8 mouse cellular contexts compared by ENCODE assay signal in the genomic region with DNA sequence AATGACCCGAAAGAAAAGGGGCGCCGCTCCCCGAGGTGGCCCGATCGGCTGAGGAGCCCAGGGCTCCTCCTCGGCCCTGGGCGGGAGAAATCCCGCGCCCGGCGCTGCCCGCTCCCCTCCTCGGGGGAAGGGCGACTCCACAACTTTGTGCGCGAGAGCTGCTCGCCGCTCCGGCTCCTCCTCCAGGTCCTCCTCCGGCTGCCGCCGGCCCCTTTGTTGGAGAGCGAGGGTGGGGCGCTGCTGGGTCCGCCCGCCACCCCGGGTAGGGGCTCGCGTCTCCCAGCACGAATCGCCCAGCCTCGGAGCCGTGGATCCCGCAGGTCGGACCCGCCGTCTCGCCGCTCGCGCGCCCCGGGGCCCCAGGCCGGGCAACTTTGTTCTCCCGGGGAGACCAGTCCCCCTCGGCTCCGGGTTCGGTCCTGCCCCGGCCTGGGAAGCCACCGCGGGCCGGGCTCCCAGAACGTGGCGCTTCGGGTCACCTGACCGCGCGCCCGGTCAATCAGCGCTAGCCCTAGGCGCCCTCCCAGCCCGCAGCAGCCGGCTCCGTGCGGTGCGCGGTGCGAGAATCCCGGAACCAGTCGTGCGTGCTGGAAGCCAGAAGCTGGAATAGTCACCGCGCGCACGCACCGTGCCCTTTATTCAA. TPM values are rescaled to one million over a fixed set of nuclear protein-coding genes. Genes with fewer than 3 reads are reported as not detected.
DNase-seq lines count a peak whose midpoint lies in the region; ATAC-seq and TF ChIP-seq lines count a peak whose summit lies in the region.

TSS of gene Utrn (minus strand) at position 337 of the 643 bp plus-strand sequence.

- under 1% methylated on average over 67 of the region's 77 CpGs for WGBS in intestine, postnatal 0 days
- WGBS in limb, embryonic 15.5 days, result under 1% methylated on average over 70 of the region's 77 CpGs
- under 1% methylated on average over 70 of the region's 77 CpGs for WGBS in midbrain, postnatal 0 days

- TF ChIP-seq CTCF in intestine, postnatal 0 days (IDR thresholded peaks at IDR 0.05; ENCODE audit: low read depth), result no peak
- no peak for TF ChIP-seq CTCF in midbrain, postnatal 0 days (IDR thresholded peaks at IDR 0.05)

- ATAC-seq in intestine, postnatal 0 days, result peak; percentile 86
- ATAC-seq in limb, embryonic 15.5 days (ENCODE audit: insufficient number of reproducible peaks, low FRiP score, low TSS enrichment, low read depth), result peak; percentile 89
- peak; percentile 86 for ATAC-seq in midbrain, postnatal 0 days (ENCODE audit: low FRiP score)

- H3K4me2 ChIP-seq in intestine, postnatal 0 days (replicated peaks; ENCODE audit: low read depth), result peak within 1 kb of the TSS; percentile 82
- H3K4me2 ChIP-seq in limb, embryonic 15.5 days, result peak within 1 kb of the TSS; percentile 88
- peak within 1 kb of the TSS; percentile 97 for H3K4me2 ChIP-seq in midbrain, postnatal 0 days (ENCODE audit: low read depth, low read length, poor library complexity, severe bottlenecking)

- peak within 1 kb of the TSS; percentile 77 for H3K4me3 ChIP-seq in intestine, postnatal 0 days (ENCODE audit: low read depth, low read length)
- peak within 1 kb of the TSS; percentile 75 for H3K4me3 ChIP-seq in limb, embryonic 15.5 days
- H3K4me3 ChIP-seq in midbrain, postnatal 0 days (ENCODE audit: low read depth, low read length), result peak within 1 kb of the TSS; percentile 83

- no peaks in the 10 kb centered on the region for H3K36me3 ChIP-seq in intestine, postnatal 0 days (ENCODE audit: control insufficient read depth, insufficient read depth)
- no peaks in the 10 kb centered on the region for H3K36me3 ChIP-seq in limb, embryonic 15.5 days
- no peaks in the 10 kb centered on the region for H3K36me3 ChIP-seq in midbrain, postnatal 0 days (ENCODE audit: insufficient read depth, low read length)

- no peaks in the 10 kb centered on the region for H3K9me3 ChIP-seq in intestine, postnatal 0 days (ENCODE audit: control insufficient read depth)
- no peaks in the 10 kb centered on the region for H3K9me3 ChIP-seq in limb, embryonic 15.5 days
- H3K9me3 ChIP-seq in midbrain, postnatal 0 days (ENCODE audit: low read length), result no peaks in the 10 kb centered on the region

- H3K4me1 ChIP-seq in intestine, postnatal 0 days (replicated peaks; ENCODE audit: control insufficient read depth, insufficient read depth, low read length), result peaks cover 5% of the 10 kb centered on the region
- peaks cover 14% of the 10 kb centered on the region for H3K4me1 ChIP-seq in limb, embryonic 15.5 days
- peaks cover 11% of the 10 kb centered on the region; the same call in 1 of the 2 replicates for H3K4me1 ChIP-seq in midbrain, postnatal 0 days (ENCODE audit: insufficient read depth, low read length)

- H3K27ac ChIP-seq in intestine, postnatal 0 days (ENCODE audit: low read depth, low read length), result peak within 1 kb of the TSS; percentile 78
- peak within 1 kb of the TSS; percentile 95 for H3K27ac ChIP-seq in limb, embryonic 15.5 days
- peak within 1 kb of the TSS; percentile 57; the same call in 1 of the 2 replicates for H3K27ac ChIP-seq in midbrain, postnatal 0 days (ENCODE audit: low read depth, low read length)

- no peaks in the 10 kb centered on the region for H3K27me3 ChIP-seq in intestine, postnatal 0 days (replicated peaks; ENCODE audit: control insufficient read depth, insufficient read depth, low read length)
- H3K27me3 ChIP-seq in limb, embryonic 15.5 days, result no peaks in the 10 kb centered on the region
- 0 out of 2 replicates have a peak, but pooled peaks cover 10% of the 10 kb centered on the region for H3K27me3 ChIP-seq in midbrain, postnatal 0 days (ENCODE audit: insufficient read depth, low read length)

- peak within 1 kb of the TSS; percentile 88 for H3K9ac ChIP-seq in intestine, postnatal 0 days (ENCODE audit: low read depth, low read length)
- peak within 1 kb of the TSS; percentile 83 for H3K9ac ChIP-seq in limb, embryonic 15.5 days
- H3K9ac ChIP-seq in midbrain, postnatal 0 days (replicated peaks; ENCODE audit: low read length, poor library complexity, severe bottlenecking), result peak within 1 kb of the TSS; percentile 67

- DNase-seq in layer of hippocampus, adult 18-20 months (ENCODE audit: low spot score in 2 of 2), result peak; percentile 25 to 27
- no peak for DNase-seq in layer of hippocampus, adult 9-11 months
- DNase-seq in embryo, embryonic 11.5 days (ENCODE audit: low read depth, low spot score), result peak; percentile 74
- DNase-seq in gonadal fat pad, adult 2 months (ENCODE audit: low read depth), result no peak
- peak; percentile 70 for DNase-seq in midbrain, postnatal 0 days (ENCODE audit: low spot score)
- peak; percentile 63 to 79 for DNase-seq in spleen, postnatal 4 days (ENCODE audit: low spot score in 2 of 2)

RNA-seq across cellular contexts. Expression of gene Utrn, which starts in this region (rescaled TPM):
- total RNA-seq in layer of hippocampus, adult 18-20 months (2021), result 10 to 100 TPM; 32.8 to 34.3 TPM
- 30.2 and 31.9 TPM in 2 replicates for polyA plus RNA-seq in gonadal fat pad, adult 2 months (2012; rRNA removed)
- 21.5 and 22.6 TPM in 2 replicates for polyA plus RNA-seq in intestine, postnatal 0 days (2015; fragmentation: Nextera tagmentation; extraction: Ambion mirVana)
- 99.6 and 100 TPM in 2 replicates for polyA plus RNA-seq in limb, embryonic 15.5 days (2015; fragmentation: Nextera tagmentation; extraction: Ambion mirVana)
- total RNA-seq in midbrain, postnatal 0 days (2014; rRNA removed), result 20.6 and 29.2 TPM in 2 replicates
- 13.9 and 15.4 TPM in 2 replicates for polyA plus RNA-seq in midbrain, postnatal 0 days (2015; fragmentation: Nextera tagmentation; extraction: Ambion mirVana)

Comparison
In these comparisons a context has a peak if more than half of its experiments do, and no peak if none do; other contexts are left out.
1. DNase-seq: peak in layer of hippocampus, adult 18-20 months (2 of 2), embryo, embryonic 11.5 days (single experiment), midbrain, postnatal 0 days (single experiment) and spleen, postnatal 4 days (2 of 2); none in layer of hippocampus, adult 9-11 months (single experiment) and gonadal fat pad, adult 2 months (single experiment).
2. Peak in every context shown above with its lines, with median percentiles within 50 percentile points of each other: ATAC-seq, H3K27ac ChIP-seq, H3K4me2 ChIP-seq, H3K4me3 ChIP-seq and H3K9ac ChIP-seq.